Mouse (Mus musculus): ENCODE measurements around the gene Rpp25l. TPM values are rescaled to one million over a fixed set of nuclear protein-coding genes. Genes with fewer than 3 reads are reported as not detected.

Rpp25l gene
- polyA plus RNA-seq, 1 experiment from 2014 or later: 62.2 TPM

GRCm38 (mm10) chr4:41758701-41759100 lies 45.4 kb upstream of the Rpp25l start:
- WGBS: 95% methylated on average over 4 of the region's 4 CpGs
- no peak overlapping the region for H3K4me3 ChIP-seq (replicated peaks; ENCODE audit: low read depth, low read length)
- no peaks in the 10 kb centered on the region for H3K27me3 ChIP-seq (ENCODE audit: control insufficient read depth, insufficient read depth, low read length)
- peaks cover 11% of the 10 kb centered on the region for H3K36me3 ChIP-seq (ENCODE audit: control insufficient read depth, insufficient read depth, low read length)
- no peaks in the 10 kb centered on the region for H3K9me3 ChIP-seq (ENCODE audit: control insufficient read depth, low read length)
- DNase-seq (no peak), ATAC-seq (ENCODE audit: low FRiP score, low TSS enrichment) (no peak)
- no peak overlapping the region for H3K9ac ChIP-seq (replicated peaks; ENCODE audit: low read length)
- no peak overlapping the region for H3K27ac ChIP-seq (replicated peaks; ENCODE audit: low read depth, low read length)
- peaks cover 24% of the 10 kb centered on the region for H3K4me1 ChIP-seq (ENCODE audit: control insufficient read depth, insufficient read depth, low read length)
- H3K4me2 ChIP-seq (ENCODE audit: low read length): no peak overlapping the region

GRCm38 (mm10) chr4:41758021-41758420 lies 44.7 kb upstream of the Rpp25l start:
- H3K27ac ChIP-seq (replicated peaks; ENCODE audit: low read depth, low read length): no peak overlapping the region
- DNase-seq (no peak), ATAC-seq (ENCODE audit: low FRiP score, low TSS enrichment) (no peak)
- no peak overlapping the region for H3K9ac ChIP-seq (replicated peaks; ENCODE audit: low read length)
- H3K27me3 ChIP-seq (ENCODE audit: control insufficient read depth, insufficient read depth, low read length): no peaks in the 10 kb centered on the region
- peaks cover 24% of the 10 kb centered on the region for H3K4me1 ChIP-seq (ENCODE audit: control insufficient read depth, insufficient read depth, low read length)
- H3K36me3 ChIP-seq (ENCODE audit: control insufficient read depth, insufficient read depth, low read length): peaks cover 11% of the 10 kb centered on the region
- WGBS: 84% methylated on average over 11 of the region's 11 CpGs
- H3K9me3 ChIP-seq (ENCODE audit: control insufficient read depth, low read length): no peaks in the 10 kb centered on the region
- H3K4me3 ChIP-seq (replicated peaks; ENCODE audit: low read depth, low read length): no peak overlapping the region
- H3K4me2 ChIP-seq (ENCODE audit: low read length): no peak overlapping the region

- H3K4me1 ChIP-seq (ENCODE audit: control insufficient read depth, insufficient read depth, low read length): peaks cover 24% of the 10 kb centered on the region
- no peak for DNase-seq
- no peak overlapping the region for H3K27ac ChIP-seq (replicated peaks; ENCODE audit: low read depth, low read length)
- no peaks in the 10 kb centered on the region for H3K27me3 ChIP-seq (ENCODE audit: control insufficient read depth, insufficient read depth, low read length)
- peaks cover 11% of the 10 kb centered on the region for H3K36me3 ChIP-seq (ENCODE audit: control insufficient read depth, insufficient read depth, low read length)
- H3K4me2 ChIP-seq (ENCODE audit: low read length): no peak overlapping the region
- no peak for ATAC-seq (ENCODE audit: low FRiP score, low TSS enrichment)
- H3K9me3 ChIP-seq (ENCODE audit: control insufficient read depth, low read length): no peaks in the 10 kb centered on the region
- no peak overlapping the region for H3K4me3 ChIP-seq (replicated peaks; ENCODE audit: low read depth, low read length)
- no peak overlapping the region for H3K9ac ChIP-seq (replicated peaks; ENCODE audit: low read length)
- WGBS: 92% methylated on average over 13 of the region's 13 CpGs
Observed at GRCm38 (mm10) chr4:41757321-41757720, 44.0 kb upstream of the Rpp25l start.

GRCm38 (mm10) chr4:41756440-41756839 lies 43.1 kb upstream of the Rpp25l start:
- peaks cover 17% of the 10 kb centered on the region for H3K4me1 ChIP-seq (ENCODE audit: control insufficient read depth, insufficient read depth, low read length)
- no peaks in the 10 kb centered on the region for H3K9me3 ChIP-seq (ENCODE audit: control insufficient read depth, low read length)
- 80% methylated on average over 8 of the region's 8 CpGs for whole genome bisulfite sequencing
- no peak for ATAC-seq (ENCODE audit: low FRiP score, low TSS enrichment)
- peak overlapping the region; percentile 67 for H3K4me3 ChIP-seq (replicated peaks; ENCODE audit: low read depth, low read length)
- H3K27ac ChIP-seq (replicated peaks; ENCODE audit: low read depth, low read length): peak overlapping the region; percentile 80; the same call in 1 of the 2 replicates
- no peaks in the 10 kb centered on the region for H3K27me3 ChIP-seq (ENCODE audit: control insufficient read depth, insufficient read depth, low read length)
- peak overlapping the region; percentile 96 for H3K4me2 ChIP-seq (ENCODE audit: low read length)
- peak overlapping the region; percentile 71; the same call in 1 of the 2 replicates for H3K9ac ChIP-seq (replicated peaks; ENCODE audit: low read length)
- H3K36me3 ChIP-seq (ENCODE audit: control insufficient read depth, insufficient read depth, low read length): peaks cover 11% of the 10 kb centered on the region
- DNase-seq: no peak

- under 1% methylated on average over 57 of the region's 57 CpGs for WGBS
- peak within 1 kb of the TSS; percentile 96 for H3K4me2 ChIP-seq (ENCODE audit: low read length)
- H3K27ac ChIP-seq (replicated peaks; ENCODE audit: low read depth, low read length): peak within 1 kb of the TSS; percentile 80
- H3K27me3 ChIP-seq (ENCODE audit: control insufficient read depth, insufficient read depth, low read length): no peaks in the 10 kb centered on the region
- H3K4me3 ChIP-seq (replicated peaks; ENCODE audit: low read depth, low read length): peak within 1 kb of the TSS; percentile 67
- H3K36me3 ChIP-seq (ENCODE audit: control insufficient read depth, insufficient read depth, low read length): peaks cover 11% of the 10 kb centered on the region
- ATAC-seq (ENCODE audit: low FRiP score, low TSS enrichment): peak; percentile 79
- no peaks in the 10 kb centered on the region for H3K9me3 ChIP-seq (ENCODE audit: control insufficient read depth, low read length)
- H3K4me1 ChIP-seq (ENCODE audit: control insufficient read depth, insufficient read depth, low read length): peaks cover 10% of the 10 kb centered on the region
- peak; percentile 92 for DNase-seq
- peak within 1 kb of the TSS; percentile 71 for H3K9ac ChIP-seq (replicated peaks; ENCODE audit: low read length)
Observed at GRCm38 (mm10) chr4:41755338-41756305, 42.3 kb upstream of the Rpp25l start, which contains the start of gene Sigmar1. Gene Sigmar1 (minus strand): TSS chr4:41756157.

GRCm38 (mm10) chr4:41754797-41755337 lies 41.5 kb upstream of the Rpp25l start, which contains the start of gene Galt:
Gene Galt (plus strand): TSS chr4:41755228.
- DNase-seq: no peak

GRCm38 (mm10) chr4:41745021-41745420 lies 31.7 kb upstream of the Rpp25l start:
- H3K4me2 ChIP-seq (ENCODE audit: low read length): no peak overlapping the region
- H3K9me3 ChIP-seq (ENCODE audit: control insufficient read depth, low read length): peaks cover 8% of the 10 kb centered on the region; the same call in 1 of the 2 replicates
- 71% methylated on average over 1 of the region's 1 CpGs for WGBS
- H3K4me1 ChIP-seq (ENCODE audit: control insufficient read depth, insufficient read depth, low read length): peaks cover 4% of the 10 kb centered on the region; the same call in 1 of the 2 replicates
- DNase-seq (no peak), ATAC-seq (ENCODE audit: low FRiP score, low TSS enrichment) (no peak)
- H3K36me3 ChIP-seq (ENCODE audit: control insufficient read depth, insufficient read depth, low read length): no peaks in the 10 kb centered on the region
- no peak overlapping the region for H3K9ac ChIP-seq (replicated peaks; ENCODE audit: low read length)
- no peak overlapping the region for H3K4me3 ChIP-seq (replicated peaks; ENCODE audit: low read depth, low read length)
- H3K27ac ChIP-seq (replicated peaks; ENCODE audit: low read depth, low read length): no peak overlapping the region
- no peaks in the 10 kb centered on the region for H3K27me3 ChIP-seq (ENCODE audit: control insufficient read depth, insufficient read depth, low read length)

More at GRCm38 (mm10) chr4:41754797-41755337, 41.5 kb upstream of the Rpp25l start, which contains the start of gene Galt:
- 15% methylated on average over 14 of the region's 14 CpGs for WGBS
- peak; percentile 55 for ATAC-seq (ENCODE audit: low FRiP score, low TSS enrichment)
- H3K36me3 ChIP-seq (ENCODE audit: control insufficient read depth, insufficient read depth, low read length): peaks cover 11% of the 10 kb centered on the region
- peak within 1 kb of the TSS; percentile 80 for H3K27ac ChIP-seq (replicated peaks; ENCODE audit: low read depth, low read length)
- H3K4me1 ChIP-seq (ENCODE audit: control insufficient read depth, insufficient read depth, low read length): peaks cover 5% of the 10 kb centered on the region
- no peaks in the 10 kb centered on the region for H3K27me3 ChIP-seq (ENCODE audit: control insufficient read depth, insufficient read depth, low read length)
- H3K4me3 ChIP-seq (replicated peaks; ENCODE audit: low read depth, low read length): peak within 1 kb of the TSS; percentile 67
- no peaks in the 10 kb centered on the region for H3K9me3 ChIP-seq (ENCODE audit: control insufficient read depth, low read length)
- H3K4me2 ChIP-seq (ENCODE audit: low read length): peak within 1 kb of the TSS; percentile 96
- peak within 1 kb of the TSS; percentile 71 for H3K9ac ChIP-seq (replicated peaks; ENCODE audit: low read length)

GRCm38 (mm10) chr4:41744131-41744530 lies 30.8 kb upstream of the Rpp25l start:
- ATAC-seq (ENCODE audit: low FRiP score, low TSS enrichment) (no peak), DNase-seq (no peak)
- Histone ChIP-seq H3K9ac (replicated peaks; ENCODE audit: low read length) (no peak overlapping the region), H3K4me1 (ENCODE audit: control insufficient read depth, insufficient read depth, low read length) (peaks cover 13% of the 10 kb centered on the region; the same call in 1 of the 2 replicates), H3K27ac (replicated peaks; ENCODE audit: low read depth, low read length) (no peak overlapping the region), H3K27me3 (ENCODE audit: control insufficient read depth, insufficient read depth, low read length) (no peaks in the 10 kb centered on the region), H3K9me3 (ENCODE audit: control insufficient read depth, low read length) (peaks cover 8% of the 10 kb centered on the region; the same call in 1 of the 2 replicates), H3K4me3 (replicated peaks; ENCODE audit: low read depth, low read length) (no peak overlapping the region), H3K36me3 (ENCODE audit: control insufficient read depth, insufficient read depth, low read length) (peaks cover 2% of the 10 kb centered on the region), H3K4me2 (ENCODE audit: low read length) (no peak overlapping the region)
- WGBS: 75% methylated on average over 2 of the region's 2 CpGs
